Mouse (Mus musculus) cerebellum, postnatal 25 days (tissue): ENCODE measurements around the gene Yars.

Experiments used
- DNase-seq, 2 experiments: peaks; one replicate each; pipeline ENCODE4 v3.0.0; 2021; ENCODE audit warnings: mixed read lengths in 2 of 2

Yars gene

GRCm38 (mm10) chr4:129189542-129190519 lies at the start of gene Yars, which contains the start of gene S100pbp:
Yars (plus strand) TSS chr4:129189760.
S100pbp (minus strand) TSS chr4:129189727.
- DNase-seq: peak; percentile 94 to 98

- no peak for DNase-seq
Measured at GRCm38 (mm10) chr4:129140808-129141207, 48.8 kb upstream of the Yars start.

GRCm38 (mm10) chr4:129141560-129142438 lies 47.8 kb upstream of the Yars start:
- peak; percentile 40 to 59 for DNase-seq

GRCm38 (mm10) chr4:129142439-129143045 lies 47.0 kb upstream of the Yars start:
- DNase-seq: peak in 1 of 2 experiments; percentile 49

GRCm38 (mm10) chr4:129143509-129143908 lies 46.1 kb upstream of the Yars start:
- DNase-seq: peak in 1 of 2 experiments; percentile 42

- peak; percentile 90 to 91 for DNase-seq
Measured at GRCm38 (mm10) chr4:129144401-129145367, 44.9 kb upstream of the Yars start.

GRCm38 (mm10) chr4:129145411-129145810 lies 44.1 kb upstream of the Yars start:
- DNase-seq: peak in 1 of 2 experiments; percentile 22

GRCm38 (mm10) chr4:129145943-129146342 lies 43.6 kb upstream of the Yars start:
- no peak for DNase-seq

GRCm38 (mm10) chr4:129146392-129146791 lies 43.2 kb upstream of the Yars start:
- peak in 1 of 2 experiments; percentile 7 for DNase-seq

- no peak for DNase-seq
Measured at GRCm38 (mm10) chr4:129147552-129148103, 41.9 kb upstream of the Yars start.

- no peak for DNase-seq
Measured at GRCm38 (mm10) chr4:129149321-129149720, 40.2 kb upstream of the Yars start.

- DNase-seq: no peak
Measured at GRCm38 (mm10) chr4:129151276-129151811, 38.2 kb upstream of the Yars start.

- DNase-seq: no peak
Measured at GRCm38 (mm10) chr4:129157541-129157940, 32.0 kb upstream of the Yars start.

- DNase-seq: no peak
Measured at GRCm38 (mm10) chr4:129158549-129158948, 31.0 kb upstream of the Yars start.

GRCm38 (mm10) chr4:129161076-129161475 lies 28.5 kb upstream of the Yars start:
- DNase-seq: no peak

- DNase-seq: peak; percentile 65 to 69
Measured at GRCm38 (mm10) chr4:129161581-129162255, 27.8 kb upstream of the Yars start.

- DNase-seq: no peak
Measured at GRCm38 (mm10) chr4:129172529-129172928, 17.0 kb upstream of the Yars start.

- DNase-seq: no peak
Measured at GRCm38 (mm10) chr4:129179560-129179959, 10.0 kb upstream of the Yars start.

- DNase-seq: no peak
Measured at GRCm38 (mm10) chr4:129188041-129188659, 1.4 kb upstream of the Yars start.
